Mouse (Mus musculus): ENCODE results near the gene Oaz3.

Gene Oaz3

DNA sequence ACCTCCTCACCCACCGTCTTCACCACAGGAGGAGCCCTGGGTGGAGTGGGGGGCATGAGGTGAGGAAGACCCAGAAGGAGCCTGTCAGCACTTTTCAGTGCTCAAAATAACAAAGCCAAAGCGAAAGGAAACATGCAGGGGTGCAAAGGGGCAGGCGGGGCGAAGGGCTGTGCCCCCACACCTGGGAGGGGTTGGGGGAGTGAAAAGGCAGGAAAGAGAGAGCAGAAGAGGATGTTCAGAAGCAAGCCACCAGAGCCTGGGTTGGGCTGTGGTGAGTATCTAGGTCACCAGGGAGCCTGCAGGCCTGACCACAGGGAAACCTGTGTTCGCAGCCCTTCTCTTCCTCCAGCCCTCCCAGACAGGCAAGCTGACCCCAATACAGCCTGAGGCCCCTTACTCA is 55.7 kb downstream of the Oaz3 start:
- ATAC-seq (ENCODE audit: low TSS enrichment) = no peak

DNA sequence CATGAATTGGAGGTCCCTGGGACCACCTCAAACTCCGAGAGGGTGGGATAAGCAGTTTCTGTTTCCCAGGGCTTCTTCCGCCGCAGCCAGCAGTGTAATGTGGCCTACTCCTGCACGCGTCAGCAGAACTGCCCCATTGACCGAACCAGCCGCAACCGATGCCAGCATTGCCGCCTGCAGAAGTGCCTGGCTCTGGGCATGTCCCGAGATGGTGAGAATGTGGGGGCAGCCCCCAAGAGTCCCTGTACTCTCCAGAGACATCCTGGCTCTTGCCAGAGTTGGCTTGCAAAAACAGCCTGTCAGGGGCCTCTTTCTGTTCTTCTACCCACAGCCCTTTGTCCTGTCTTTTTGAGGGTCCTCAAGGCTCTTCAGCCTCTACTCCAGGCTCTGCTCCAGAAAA is 56.3 kb downstream of the Oaz3 start:
- ATAC-seq (ENCODE audit: low TSS enrichment) = no peak

DNA sequence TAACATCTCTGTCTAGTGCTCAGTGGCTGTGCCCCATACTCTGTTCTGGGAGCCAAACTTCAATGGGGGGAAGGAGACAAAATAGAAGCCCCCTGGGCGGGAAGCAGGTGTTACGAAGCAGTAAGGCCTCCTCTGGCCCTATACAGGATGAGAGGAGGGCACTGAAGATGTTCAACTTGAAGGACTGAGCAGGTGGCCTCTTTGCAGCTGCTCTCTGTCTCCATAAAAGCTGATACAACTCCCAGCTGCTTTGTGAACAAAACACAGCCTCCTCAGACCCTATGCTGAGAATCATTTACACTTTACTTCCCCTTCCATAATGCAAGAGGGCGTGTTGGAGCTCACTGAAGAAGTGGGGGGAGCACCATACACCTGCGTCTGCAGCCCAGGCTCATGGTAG is 57.0 kb downstream of the Oaz3 start:
- ATAC-seq (ENCODE audit: low TSS enrichment) = no peak

DNA sequence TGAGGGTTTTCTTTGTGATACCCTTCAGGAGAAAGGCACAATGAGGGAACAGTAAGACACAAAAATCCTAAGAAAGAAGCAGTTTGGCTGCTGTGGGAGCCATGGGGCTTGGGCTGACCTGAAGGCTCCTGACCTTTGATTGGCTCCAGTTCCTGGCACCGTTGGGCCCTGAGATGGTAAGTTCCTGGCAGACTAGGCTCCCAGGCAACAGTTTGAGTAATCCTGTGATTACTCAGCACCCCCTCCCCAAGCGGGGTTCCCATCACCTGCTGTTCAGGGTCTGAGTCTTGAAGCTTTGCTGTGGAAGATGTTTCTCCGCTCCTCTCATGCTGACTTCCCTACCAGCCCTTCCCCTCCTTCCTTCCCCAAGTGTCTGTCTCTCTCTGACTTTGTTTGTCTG is 60.2 kb downstream of the Oaz3 start:
- ATAC-seq (ENCODE audit: low TSS enrichment) = no peak

Measured in frontal cortex, adult (tissue).